In genomic region chr9:62624562-62625044, GRCm38 (mm10) we compare ENCODE assay signal across 13 mouse cellular contexts. TPM values are rescaled to one million over a fixed set of nuclear protein-coding genes. Genes with fewer than 3 reads are reported as not detected.
A peak's percentile ranks its signal among the peaks of the same experiment; 100 is the strongest.
DNase-seq lines count a peak whose midpoint lies in the region.
"Had no signal": no experiment of that assay in that cellular context is flagged by ENCODE, and none has a peak within 500 bp of the region (broad histone marks: within the 10 kb centered on the region; RNA-seq: fewer than 3 reads in every experiment).

No protein-coding gene starts in this region.

- intact Hi-C loops in left cerebral cortex, postnatal 4 days (cut with DNase I): no loop called here
- intact Hi-C loops in gastrocnemius, postnatal 14 days (cut with DNase I; ENCODE audit: low total_unique reads): loop anchor here (10.0 kb wide), 1 partner anchor 150 kb away; no protein-coding TSS in a partner anchor
- intact Hi-C loops in heart, postnatal 14 days (cut with DNase I): no loop called here

- peak; percentile 30 for DNase-seq in left cerebral cortex, adult 11 months (ENCODE audit: low spot score)
- DNase-seq in left cerebral cortex, postnatal 4 days: no peak
- DNase-seq in 3T3-L1 (ENCODE audit: low read depth, low spot score): peak; percentile 88
- peak; percentile 54 for DNase-seq in NIH3T3 (ENCODE audit: low read depth)
- DNase-seq in layer of hippocampus, postnatal 36 days: peak; percentile 30 to 35
- no peak for DNase-seq in urinary bladder, postnatal 10 days (ENCODE audit: low spot score)
- no peak for DNase-seq in gastrocnemius, postnatal 14 days
- no peak for DNase-seq in heart, postnatal 14 days
- DNase-seq: adrenal gland, postnatal 14 days; heart, postnatal 36 days; liver, embryonic 13.5 days; retina, postnatal 1 day; thymus, postnatal 25 days had no signal

RNA-seq across cellular contexts. Expression of gene Itga11, which starts 53.0 kb away (rescaled TPM):
- 1 to 10 TPM; 1.7 to 1.8 TPM for total RNA-seq in left cerebral cortex, postnatal 4 days (2021)
- total RNA-seq in layer of hippocampus, postnatal 36 days (2021): 1 to 10 TPM; 3.8 to 3.9 TPM
- 1 to 10 TPM; 5.0 to 7.6 TPM for total RNA-seq in gastrocnemius, postnatal 14 days (2021)
- total RNA-seq in heart, postnatal 14 days (2021): 1 to 10 TPM; 1.6 to 2.1 TPM

Comparison
In these comparisons a context has a peak if more than half of its experiments do, and no peak if none do; other contexts are left out.
1. DNase-seq: peak in left cerebral cortex, adult 11 months (single experiment), 3T3-L1 (single experiment), NIH3T3 (single experiment) and layer of hippocampus, postnatal 36 days (2 of 2); none in left cerebral cortex, postnatal 4 days (single experiment), urinary bladder, postnatal 10 days (single experiment), gastrocnemius, postnatal 14 days (single experiment) and heart, postnatal 14 days (0 of 2).